In genomic region chr1:63181019-63181418, GRCm38 (mm10) we compare ENCODE assay signal across 7 mouse cellular contexts. TPM values are rescaled to one million over a fixed set of nuclear protein-coding genes. Genes with fewer than 3 reads are reported as not detected.
DNase-seq lines count a peak whose midpoint lies in the region; ATAC-seq lines count a peak whose summit lies in the region.

No protein-coding gene starts in this region.

- no peaks in the 10 kb centered on the region for H3K9me3 ChIP-seq in embryonic facial prominence, embryonic 11.5 days (replicated peaks; ENCODE audit: control insufficient read depth, low read length)
- no peaks in the 10 kb centered on the region for H3K9me3 ChIP-seq in limb, embryonic 10.5 days (replicated peaks)
- H3K9me3 ChIP-seq in midbrain, embryonic 14.5 days (ENCODE audit: control insufficient read depth, low read length), result no peaks in the 10 kb centered on the region

- peak; percentile 94 for DNase-seq in adrenal gland, postnatal 14 days
- DNase-seq in embryonic facial prominence, embryonic 11.5 days (ENCODE audit: low spot score), result peak; percentile 99
- peak; percentile 98 for DNase-seq in heart, adult 11 months
- peak; percentile 92 for DNase-seq in kidney, adult 18-20 months
- DNase-seq in limb, embryonic 10.5 days (ENCODE audit: low spot score), result peak; percentile 94
- DNase-seq in midbrain, embryonic 14.5 days, result peak; percentile 99
- peak; percentile 79 for DNase-seq in spleen, adult 12 weeks (ENCODE audit: low spot score)

- no peak overlapping the region for H3K4me3 ChIP-seq in embryonic facial prominence, embryonic 11.5 days (ENCODE audit: low read depth, low read length)
- no peak overlapping the region for H3K4me3 ChIP-seq in limb, embryonic 10.5 days
- H3K4me3 ChIP-seq in midbrain, embryonic 14.5 days (replicated peaks; ENCODE audit: low read depth, low read length), result no peak overlapping the region

- no peaks in the 10 kb centered on the region; the same call in 1 of the 2 replicates for H3K4me1 ChIP-seq in embryonic facial prominence, embryonic 11.5 days (ENCODE audit: control insufficient read depth, insufficient read depth, low read length)
- H3K4me1 ChIP-seq in limb, embryonic 10.5 days, result peaks cover 12% of the 10 kb centered on the region
- H3K4me1 ChIP-seq in midbrain, embryonic 14.5 days (ENCODE audit: control insufficient read depth, insufficient read depth, low read length), result peaks cover 7% of the 10 kb centered on the region

- H3K36me3 ChIP-seq in embryonic facial prominence, embryonic 11.5 days (replicated peaks; ENCODE audit: control insufficient read depth, insufficient read depth, low read depth, low read length), result no peaks in the 10 kb centered on the region
- peaks cover 50% of the 10 kb centered on the region for H3K36me3 ChIP-seq in limb, embryonic 10.5 days
- H3K36me3 ChIP-seq in midbrain, embryonic 14.5 days (ENCODE audit: control insufficient read depth, insufficient read depth, low read length), result peaks cover 24% of the 10 kb centered on the region

- WGBS in embryonic facial prominence, embryonic 11.5 days, result 11% methylated on average over 3 of the region's 3 CpGs
- 15% methylated on average over 3 of the region's 3 CpGs for WGBS in limb, embryonic 10.5 days
- WGBS in midbrain, embryonic 14.5 days, result 1% methylated on average over 3 of the region's 3 CpGs

- H3K9ac ChIP-seq in embryonic facial prominence, embryonic 11.5 days (replicated peaks; ENCODE audit: low read length), result no peak overlapping the region
- no peak overlapping the region for H3K9ac ChIP-seq in midbrain, embryonic 14.5 days (replicated peaks; ENCODE audit: low read length)

- no peak overlapping the region for H3K27ac ChIP-seq in embryonic facial prominence, embryonic 11.5 days (replicated peaks; ENCODE audit: low read depth, low read length)
- 0 out of 2 replicates have a peak overlapping the region, but pooled peaks have one; percentile 14 for H3K27ac ChIP-seq in limb, embryonic 10.5 days
- peak overlapping the region; percentile 22; the same call in 1 of the 2 replicates for H3K27ac ChIP-seq in midbrain, embryonic 14.5 days (replicated peaks; ENCODE audit: low read depth, low read length)

- ATAC-seq in embryonic facial prominence, embryonic 11.5 days (replicated peaks; ENCODE audit: insufficient number of reproducible peaks, low FRiP score, low TSS enrichment, low read depth), result peak; percentile 75
- ATAC-seq in midbrain, embryonic 14.5 days (ENCODE audit: low FRiP score, low TSS enrichment), result peak; percentile 82

- no peak overlapping the region for H3K4me2 ChIP-seq in embryonic facial prominence, embryonic 11.5 days (ENCODE audit: low read depth, low read length)
- H3K4me2 ChIP-seq in midbrain, embryonic 14.5 days (ENCODE audit: low read length), result no peak overlapping the region

- no peaks in the 10 kb centered on the region for H3K27me3 ChIP-seq in embryonic facial prominence, embryonic 11.5 days (ENCODE audit: control insufficient read depth, insufficient read depth, low read length)
- H3K27me3 ChIP-seq in limb, embryonic 10.5 days (ENCODE audit: low read depth, poor library complexity, severe bottlenecking), result no peaks in the 10 kb centered on the region
- H3K27me3 ChIP-seq in midbrain, embryonic 14.5 days (ENCODE audit: control insufficient read depth, insufficient read depth, low read length), result no peaks in the 10 kb centered on the region

RNA-seq across cellular contexts. Expression of gene Ndufs1, which starts 4.4 kb away (rescaled TPM):
- 359 and 361 TPM in 2 replicates for total RNA-seq in adrenal gland, postnatal 14 days (2021)
- 160 and 162 TPM in 2 replicates for polyA plus RNA-seq in embryonic facial prominence, embryonic 11.5 days (2014; fragmentation: Nextera tagmentation; extraction: Ambion mirVana)
- polyA plus RNA-seq in limb, embryonic 10.5 days (2016; fragmentation: Nextera tagmentation; extraction: Ambion mirVana), result 151 and 163 TPM in 2 replicates
- 116 and 136 TPM in 2 replicates for polyA plus RNA-seq in midbrain, embryonic 14.5 days (2014; fragmentation: Nextera tagmentation; extraction: Ambion mirVana)

RNA-seq across cellular contexts. Expression of gene Eef1b2, which starts 4.4 kb away (rescaled TPM):
- 615 and 729 TPM in 2 replicates for total RNA-seq in adrenal gland, postnatal 14 days (2021)
- polyA plus RNA-seq in embryonic facial prominence, embryonic 11.5 days (2014; fragmentation: Nextera tagmentation; extraction: Ambion mirVana), result 611 and 644 TPM in 2 replicates
- 676 and 742 TPM in 2 replicates for polyA plus RNA-seq in limb, embryonic 10.5 days (2016; fragmentation: Nextera tagmentation; extraction: Ambion mirVana)
- polyA plus RNA-seq in midbrain, embryonic 14.5 days (2014; fragmentation: Nextera tagmentation; extraction: Ambion mirVana), result 485 and 564 TPM in 2 replicates

RNA-seq across cellular contexts. Expression of gene Gpr1, which starts 33.3 kb away (rescaled TPM):
- total RNA-seq in adrenal gland, postnatal 14 days (2021), result 0.22 and 0.56 TPM in 2 replicates
- polyA plus RNA-seq in embryonic facial prominence, embryonic 11.5 days (2014; fragmentation: Nextera tagmentation; extraction: Ambion mirVana), result 0.11 and 0.17 TPM in 2 replicates
- 0.08 and 0.15 TPM in 2 replicates for polyA plus RNA-seq in limb, embryonic 10.5 days (2016; fragmentation: Nextera tagmentation; extraction: Ambion mirVana)
- polyA plus RNA-seq in midbrain, embryonic 14.5 days (2014; fragmentation: Nextera tagmentation; extraction: Ambion mirVana), result 0.69 and 0.71 TPM in 2 replicates
